Mouse (Mus musculus) heart, adult 2 months (tissue): ENCODE data around the gene Rgp1. TPM values are rescaled to one million over a fixed set of nuclear protein-coding genes. Genes with fewer than 3 reads are reported as not detected.
A peak's percentile ranks its signal among the peaks of the same experiment; 100 is the strongest.

Experiments used
- DNase-seq, 2 experiments: peaks; one replicate each; pipeline ENCODE4 v3.0.0; 2021
- H3K27ac ChIP-seq: fragments of 200-600 bp; 2 replicates; pipeline ENCODE4 v1.8.1; 2022
- H3K27me3 ChIP-seq: fragments of 200-500 bp; 2 replicates; pipeline ENCODE4 v1.6.1; 2012; ENCODE audit warnings: mild to moderate bottlenecking, low read length, inconsistent platforms, mixed read lengths; ENCODE audit not compliant: control insufficient read depth, insufficient read depth
- H3K36me3 ChIP-seq: fragments of 200-500 bp; 2 replicates; pipeline ENCODE4 v1.6.1; 2012; ENCODE audit warnings: low read length, inconsistent platforms; ENCODE audit not compliant: control insufficient read depth, insufficient read depth
- H3K4me1 ChIP-seq: fragments of 200-500 bp; 2 replicates; pipeline ENCODE4 v1.6.1; 2011; ENCODE audit warnings: low read length; ENCODE audit not compliant: control insufficient read depth, insufficient read depth
- H3K4me3 ChIP-seq: fragments of 200-600 bp; 2 replicates; pipeline ENCODE4 v1.8.1; 2022
- H3K79me2 ChIP-seq: fragments of 200-500 bp; replicated peaks from 2 replicates; pipeline ENCODE4 v1.6.1; 2012; ENCODE audit warnings: mild to moderate bottlenecking, inconsistent platforms, low read length, moderate library complexity, mixed read lengths; ENCODE audit not compliant: control insufficient read depth, insufficient read depth
- H3K9ac ChIP-seq: fragments of 200-500 bp; 2 replicates; pipeline ENCODE4 v1.6.1; 2012; ENCODE audit warnings: low read depth, mild to moderate bottlenecking, control low read depth, inconsistent platforms, low read length, mixed read lengths
- CTCF ChIP-seq: fragments of 200-600 bp; IDR thresholded peaks from 2 replicates; pipeline ENCODE4 v1.8.1; 2022; ENCODE audit warnings: antibody characterized with exemption, mild to moderate bottlenecking, moderate library complexity
- EP300 ChIP-seq: fragments of 200-500 bp; IDR thresholded peaks from 2 replicates; pipeline ENCODE4 v1.6.1; 2011; ENCODE audit warnings: low read depth, low read length, control low read depth; ENCODE audit not compliant: insufficient read depth
- POLR2A ChIP-seq: fragments of 200-500 bp; IDR thresholded peaks from 2 replicates; pipeline ENCODE4 v1.6.1; 2011; ENCODE audit warnings: mild to moderate bottlenecking, low read depth, low read length, control low read depth; ENCODE audit not compliant: insufficient read depth
- WGBS: fragments of 180-500 bp; shearing (Covaris S2); methylation state at CpG from one replicate; pipeline ENCODE4 v1.1.7; 2018; 5-methylcytosine and 5-hydroxymethylcytosine counted together
- intact Hi-C: fragments of 180-260 bp; cut with DNase I; formaldehyde crosslinking; loops from one replicate; pipeline ENCODE4 v1.15.1; 2025
- polyA plus RNA-seq: library from polyadenylated mRNA; depleted of rRNA; stranded (reverse); fragments of >200 nt; gene quantifications from 2 replicates; pipeline ENCODE4 v1.2.3, GENCODE M21; 2012
- total RNA-seq, 2 experiments: library from RNA; stranded (reverse); gene quantifications; 2 replicates each; pipeline ENCODE4 v1.2.3; 2021

The Rgp1 gene
- total and polyA plus RNA-seq, 3 experiments, result 29.4 to 38.1 (median 31.7) TPM

DNA sequence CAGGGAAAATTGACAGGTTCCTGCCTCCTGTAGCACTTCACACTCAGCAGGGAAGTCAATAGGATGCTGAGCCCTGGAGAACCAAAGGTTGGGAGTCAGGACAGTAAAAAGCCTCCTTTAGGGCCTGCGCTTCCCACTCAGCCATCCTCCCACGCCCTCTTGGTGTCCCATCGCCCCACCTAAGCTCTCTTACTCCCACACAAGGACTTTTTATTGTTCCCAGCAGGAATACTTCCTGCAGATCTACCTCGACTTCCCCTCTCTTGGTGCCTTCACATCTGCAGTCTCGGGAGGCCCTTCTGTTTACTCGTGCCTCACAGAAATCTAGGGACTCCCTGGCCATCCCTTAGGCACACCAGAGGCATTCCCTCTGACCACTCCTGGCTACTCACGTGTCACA lies 4.9 kb downstream of the Rgp1 start:
- Histone ChIP-seq H3K79me2 (no peaks in the 10 kb centered on the region), H3K4me3 (no peak overlapping the region), H3K27ac (peak overlapping the region; percentile 75), H3K36me3 (no peaks in the 10 kb centered on the region), H3K4me1 (peaks cover 33% of the 10 kb centered on the region), H3K27me3 (no peaks in the 10 kb centered on the region), H3K9ac (no peak overlapping the region)
- TF ChIP-seq EP300 (peak; percentile 62; the same call in 1 of the 2 replicates), POLR2A (peak; percentile 44; the same call in 1 of the 2 replicates), CTCF (no peak)
- 53% methylated on average over 7 of the region's 7 CpGs for WGBS
- DNase-seq, result no peak
- intact Hi-C loops, result no loop called here

DNA sequence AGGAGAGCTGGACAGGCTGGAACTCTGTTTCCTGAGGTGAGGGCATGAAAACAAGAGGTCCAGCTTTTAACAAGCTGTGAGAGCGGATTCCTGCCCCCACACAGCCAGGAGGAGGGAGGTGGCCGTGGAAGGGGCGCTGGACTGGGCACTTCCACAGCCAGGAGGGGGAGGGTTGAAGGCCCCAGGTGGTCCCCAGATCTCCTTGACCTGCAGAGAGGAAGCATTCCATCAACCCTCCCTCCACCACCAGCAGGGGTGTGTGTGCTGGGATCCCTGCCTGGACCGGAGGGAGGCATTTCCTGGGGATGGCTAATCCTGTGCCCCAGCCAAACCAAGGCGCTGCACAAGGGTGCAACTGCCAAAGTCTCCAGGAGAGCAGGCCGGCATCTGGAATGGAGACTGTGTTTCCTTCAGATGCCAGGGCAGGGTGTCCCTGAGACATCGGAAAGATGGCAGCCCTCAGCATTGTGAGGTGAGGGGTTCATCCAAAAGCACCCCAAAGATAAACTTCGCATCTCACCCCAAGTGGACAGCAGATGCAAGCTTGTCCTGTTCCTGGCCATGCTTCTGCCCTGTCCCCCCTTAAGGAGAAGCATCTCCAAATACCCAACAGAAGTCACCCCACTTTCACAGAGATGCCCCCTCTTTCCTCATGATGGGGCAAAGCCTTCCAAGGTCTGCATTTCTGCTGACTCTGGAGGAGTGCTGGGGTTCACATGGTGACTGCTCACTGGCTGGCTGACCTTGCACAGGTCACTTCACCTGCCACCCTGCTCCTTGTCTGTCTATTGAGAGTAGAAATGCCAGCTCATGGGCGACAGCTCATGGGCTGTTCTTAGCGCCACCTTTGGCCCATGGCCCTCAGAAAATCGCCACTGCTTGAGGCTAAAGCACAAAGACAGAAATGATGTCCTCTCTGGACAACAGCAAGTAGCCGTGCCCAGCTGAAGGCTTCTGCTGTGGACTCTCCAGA lies 6.2 kb downstream of the Rgp1 start, which contains the start of gene Msmp:
TSS of gene Msmp (minus strand) at position 51 of the 973 bp plus-strand sequence.
- H3K27me3 ChIP-seq, result no peaks in the 10 kb centered on the region
- H3K27ac ChIP-seq, result peak within 1 kb of the TSS; percentile 75
- 52% methylated on average over 12 of the region's 12 CpGs for WGBS
- TF ChIP-seq CTCF (peak; percentile 47), POLR2A (peak; percentile 46; the same call in 1 of the 2 replicates), EP300 (peak; percentile 79; the same call in 1 of the 2 replicates)
- H3K4me3 ChIP-seq, result no peak within 1 kb of the TSS
- H3K79me2 ChIP-seq, result no peaks in the 10 kb centered on the region
- H3K4me1 ChIP-seq, result peaks cover 31% of the 10 kb centered on the region
- DNase-seq, result peak; percentile 57 to 59
- H3K36me3 ChIP-seq, result no peaks in the 10 kb centered on the region
- no peak within 1 kb of the TSS; the same call in 1 of the 2 replicates for H3K9ac ChIP-seq
- intact Hi-C loops, result no loop called here

DNA sequence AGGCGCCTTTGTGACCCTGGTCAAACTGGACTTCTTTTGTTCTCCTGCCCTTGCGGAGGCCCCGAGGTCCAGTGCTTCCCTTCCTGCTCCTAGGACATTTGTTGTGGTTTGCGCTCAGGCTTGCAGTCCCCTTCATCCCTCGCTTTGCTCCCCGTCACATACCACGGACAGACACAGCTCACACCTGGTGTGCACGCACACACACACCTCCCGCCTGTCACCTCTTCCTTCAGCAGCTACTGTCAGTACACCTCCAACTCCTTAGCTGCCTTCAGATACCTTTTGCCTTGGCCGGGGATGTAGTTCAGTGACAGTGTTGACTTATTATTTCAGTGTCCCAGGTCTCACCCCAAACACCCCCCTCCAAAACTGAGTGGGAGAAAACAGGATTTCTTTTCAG lies 7.2 kb downstream of the Rgp1 start:
- Histone ChIP-seq H3K9ac (peak overlapping the region; percentile 37; the same call in 1 of the 2 replicates), H3K4me1 (peaks cover 30% of the 10 kb centered on the region), H3K36me3 (no peaks in the 10 kb centered on the region), H3K27ac (peak overlapping the region; percentile 90), H3K79me2 (no peaks in the 10 kb centered on the region), H3K27me3 (no peaks in the 10 kb centered on the region), H3K4me3 (no peak overlapping the region)
- TF ChIP-seq CTCF (no peak), POLR2A (peak; percentile 43; the same call in 1 of the 2 replicates)
- 40% methylated on average over 10 of the region's 10 CpGs for WGBS
- intact Hi-C loops, result loop anchor here (2.0 kb wide), 1 partner anchor 147 kb away; no protein-coding TSS in a partner anchor
- no peak for DNase-seq

DNA sequence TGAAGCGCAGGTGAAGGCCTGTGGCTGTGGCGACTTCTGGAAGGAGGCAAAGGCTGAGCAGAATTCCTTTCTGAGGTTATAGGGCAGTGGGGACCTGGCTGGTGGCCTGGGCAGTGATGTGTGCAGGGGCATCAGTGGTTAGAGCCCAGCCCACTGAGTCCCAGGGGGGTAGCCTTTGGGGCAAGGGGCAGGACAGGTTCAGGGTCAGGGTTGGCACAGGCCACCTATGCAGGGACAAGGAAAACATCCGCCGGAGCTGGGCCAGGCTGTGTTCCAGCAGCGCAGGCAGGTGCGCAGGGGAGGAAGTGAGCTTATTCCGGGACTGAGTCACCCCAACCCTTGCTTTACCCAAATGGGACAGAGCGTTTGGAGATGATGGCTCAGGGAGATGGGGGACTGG lies 7.9 kb downstream of the Rgp1 start:
- H3K9ac ChIP-seq, result no peak overlapping the region
- TF ChIP-seq POLR2A, result no peak; the same call in 1 of the 2 replicates
- peak; percentile 77; the same call in 1 of the 2 replicates for TF ChIP-seq EP300
- no peak overlapping the region for H3K4me3 ChIP-seq
- intact Hi-C loops, result loop anchor here (2.0 kb wide), 1 partner anchor 146 kb away; no protein-coding TSS in a partner anchor
- DNase-seq, result peak; percentile 72 to 82
- no peaks in the 10 kb centered on the region for H3K36me3 ChIP-seq
- peaks cover 30% of the 10 kb centered on the region for H3K4me1 ChIP-seq
- WGBS, result 33% methylated on average over 8 of the region's 8 CpGs
- H3K79me2 ChIP-seq, result no peaks in the 10 kb centered on the region
- H3K27me3 ChIP-seq, result no peaks in the 10 kb centered on the region
- H3K27ac ChIP-seq, result peak overlapping the region; percentile 90

DNA sequence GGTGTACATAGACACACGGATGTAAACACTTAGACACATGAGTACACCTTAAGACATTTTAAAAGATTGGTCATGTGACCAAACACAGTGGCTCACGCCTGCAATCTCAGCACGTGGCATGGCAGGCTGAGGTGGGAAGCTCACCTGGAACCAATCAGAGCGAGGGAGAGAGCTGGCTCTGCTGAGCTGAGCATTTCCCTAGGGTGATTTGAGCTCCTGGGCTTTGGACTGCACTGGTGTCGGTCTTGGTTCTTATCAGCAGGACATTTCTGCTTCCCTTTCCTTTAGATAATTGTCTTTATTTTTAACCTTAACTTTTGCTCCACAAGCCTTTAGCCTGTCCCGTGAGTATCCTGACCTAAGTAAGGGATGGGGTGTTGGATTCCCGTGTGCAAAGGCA lies 9.2 kb downstream of the Rgp1 start:
- Histone ChIP-seq H3K27ac (peak overlapping the region; percentile 90), H3K27me3 (no peaks in the 10 kb centered on the region), H3K36me3 (no peaks in the 10 kb centered on the region), H3K9ac (no peak overlapping the region), H3K79me2 (no peaks in the 10 kb centered on the region), H3K4me1 (peaks cover 31% of the 10 kb centered on the region), H3K4me3 (no peak overlapping the region; the same call in 1 of the 2 replicates)
- WGBS, result 15% methylated on average over 7 of the region's 7 CpGs
- intact Hi-C loops, result loop anchor here (2.0 kb wide), 2 partner anchors 43 to 145 kb away; partner anchors contain the start of gene Npr2
- TF ChIP-seq CTCF, result no peak
- TF ChIP-seq EP300, result peak; percentile 97
- DNase-seq, result peak in 1 of 2 experiments; percentile 53

DNA sequence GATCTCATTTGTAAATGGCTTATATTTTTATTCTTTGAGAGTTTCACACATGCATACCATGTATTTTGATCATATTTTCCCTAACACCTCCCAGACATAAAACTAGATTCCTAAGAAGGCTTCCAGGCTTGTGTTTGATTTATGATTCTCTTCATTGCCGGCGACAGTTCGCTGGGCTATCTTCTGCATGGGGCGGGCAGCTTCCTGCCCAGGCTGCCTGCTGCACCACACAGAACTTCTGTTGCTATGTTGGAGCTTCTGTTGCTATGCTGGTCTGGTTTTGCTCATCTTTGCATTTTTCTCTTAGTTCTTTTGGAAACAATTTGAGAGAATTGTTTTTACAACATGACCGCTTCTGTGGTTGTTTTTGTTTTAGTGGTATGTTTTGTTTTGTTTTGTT lies 13.0 kb downstream of the Rgp1 start:
- intact Hi-C loops, result no loop called here

More for the DNA sequence above, 13.0 kb downstream of the Rgp1 start:
- Histone ChIP-seq H3K4me1 (peaks cover 11% of the 10 kb centered on the region), H3K79me2 (no peaks in the 10 kb centered on the region), H3K9ac (no peak overlapping the region), H3K27me3 (no peaks in the 10 kb centered on the region), H3K27ac (no peak overlapping the region), H3K36me3 (no peaks in the 10 kb centered on the region), H3K4me3 (no peak overlapping the region)
- no peak for DNase-seq
- WGBS, result 40% methylated on average over 5 of the region's 5 CpGs
- TF ChIP-seq EP300, result no peak
- TF ChIP-seq CTCF, result no peak
- TF ChIP-seq POLR2A, result no peak
